Mouse (Mus musculus) naive thymus-derived CD4-positive, alpha-beta T cell, adult 2 months (primary cell): Measurements from ENCODE around the gene Ctnna2.

ENCODE experiments used
- DNase-seq: peaks from one replicate; pipeline ENCODE4 v3.0.0-alpha.2; 2011; ENCODE audit warnings: low read depth

Ctnna2 gene

DNA sequence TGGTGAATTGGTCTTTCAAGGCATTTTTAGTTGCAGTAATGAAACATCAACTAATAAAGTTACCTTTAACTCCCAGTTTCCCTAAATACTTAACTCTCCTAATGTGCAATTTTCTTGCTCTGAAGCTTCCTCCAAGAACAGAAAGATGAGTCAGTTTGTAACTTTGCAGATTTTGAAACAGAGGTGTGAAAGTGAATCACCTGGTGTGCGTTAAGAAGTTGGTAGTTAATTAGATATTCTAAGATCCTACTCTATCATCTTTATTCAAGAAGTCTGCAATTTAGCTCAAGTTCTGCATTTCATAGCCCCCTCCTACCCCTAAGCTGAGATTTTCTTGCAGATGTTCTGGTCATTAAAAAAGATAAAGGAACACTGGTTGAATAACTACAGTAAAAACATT, 1082.3 kb downstream of the Ctnna2 start:
- no peak for DNase-seq
